Mouse (Mus musculus) G1E-ER4 (cell line): ENCODE data around the gene Magi1. TPM values are rescaled to one million over a fixed set of nuclear protein-coding genes. Genes with fewer than 3 reads are reported as not detected.

ENCODE experiments used
- GATA1 ChIP-seq: IDR thresholded peaks from one replicate; pipeline ENCODE4 v1.8.0; 2012; ENCODE audit warnings: low read length, inconsistent platforms
- polyA plus RNA-seq: library from polyadenylated mRNA; stranded (reverse); fragments of >175 nt; gene quantifications from 2 replicates; pipeline ENCODE4 v1.2.3, GENCODE M21; 2012

Magi1 gene
- polyA plus RNA-seq, 1 experiment: 1.0 TPM

- TF ChIP-seq GATA1: no peak
Observed at GRCm38 (mm10) chr6:94080933-94081545, 202.7 kb downstream of the Magi1 start.

- no peak for TF ChIP-seq GATA1
Observed at GRCm38 (mm10) chr6:94078934-94079333, 204.8 kb downstream of the Magi1 start.

- no peak for TF ChIP-seq GATA1
Observed at GRCm38 (mm10) chr6:94077013-94077412, 206.7 kb downstream of the Magi1 start.

- no peak for TF ChIP-seq GATA1
Observed at GRCm38 (mm10) chr6:94075990-94076389, 207.7 kb downstream of the Magi1 start.

- no peak for TF ChIP-seq GATA1
Observed at GRCm38 (mm10) chr6:94075228-94075627, 208.5 kb downstream of the Magi1 start.

GRCm38 (mm10) chr6:94071676-94072075 is 212.0 kb downstream of the Magi1 start:
- no peak for TF ChIP-seq GATA1

GRCm38 (mm10) chr6:94070702-94071101 is 213.0 kb downstream of the Magi1 start:
- TF ChIP-seq GATA1: no peak

GRCm38 (mm10) chr6:94069421-94069820 is 214.3 kb downstream of the Magi1 start:
- TF ChIP-seq GATA1: no peak

GRCm38 (mm10) chr6:94067741-94068450 is 215.8 kb downstream of the Magi1 start:
- TF ChIP-seq GATA1: no peak

GRCm38 (mm10) chr6:94064832-94065231 is 218.9 kb downstream of the Magi1 start:
- TF ChIP-seq GATA1: no peak

GRCm38 (mm10) chr6:94063542-94063941 is 220.2 kb downstream of the Magi1 start:
- no peak for TF ChIP-seq GATA1

GRCm38 (mm10) chr6:94061424-94061980 is 222.2 kb downstream of the Magi1 start:
- TF ChIP-seq GATA1: no peak

GRCm38 (mm10) chr6:94060621-94061213 is 223.0 kb downstream of the Magi1 start:
- TF ChIP-seq GATA1: no peak

- no peak for TF ChIP-seq GATA1
Observed at GRCm38 (mm10) chr6:94059090-94059489, 224.6 kb downstream of the Magi1 start.

- no peak for TF ChIP-seq GATA1
Observed at GRCm38 (mm10) chr6:94053920-94054319, 229.8 kb downstream of the Magi1 start.

GRCm38 (mm10) chr6:94045180-94045579 is 238.5 kb downstream of the Magi1 start:
- TF ChIP-seq GATA1: no peak

- no peak for TF ChIP-seq GATA1
Observed at GRCm38 (mm10) chr6:94043461-94043860, 240.3 kb downstream of the Magi1 start.

- no peak for TF ChIP-seq GATA1
Observed at GRCm38 (mm10) chr6:94040093-94040492, 243.6 kb downstream of the Magi1 start.
